Comparison of ENCODE assay signal across 8 mouse cellular contexts in genomic region chr7:116161544-116161943, GRCm38 (mm10).
DNase-seq lines count a peak whose midpoint lies in the region; ATAC-seq and TF ChIP-seq lines count a peak whose summit lies in the region.

No protein-coding gene starts in this region.

- no peak overlapping the region for H3K4me3 ChIP-seq in thymus, adult 2 months (ENCODE audit: control insufficient read depth, insufficient read depth, low read length)
- no peak overlapping the region for H3K4me3 ChIP-seq in intestine, embryonic 14.5 days (ENCODE audit: low read depth, low read length)
- no peak overlapping the region for H3K4me3 ChIP-seq in lung, adult 2 months (replicated peaks; ENCODE audit: extremely low read depth, low read depth, low read length)

- no peaks in the 10 kb centered on the region for H3K4me1 ChIP-seq in thymus, adult 2 months (replicated peaks; ENCODE audit: control insufficient read depth, insufficient read depth, low read length)
- H3K4me1 ChIP-seq in intestine, embryonic 14.5 days (replicated peaks; ENCODE audit: control insufficient read depth, insufficient read depth, low read length) = no peaks in the 10 kb centered on the region
- no peaks in the 10 kb centered on the region for H3K4me1 ChIP-seq in lung, adult 2 months (ENCODE audit: control insufficient read depth, insufficient read depth, low read length)

- no peak overlapping the region for H3K9ac ChIP-seq in intestine, embryonic 14.5 days (ENCODE audit: low read length)

- H3K9me3 ChIP-seq in intestine, embryonic 14.5 days (ENCODE audit: control insufficient read depth, low read length) = no peaks in the 10 kb centered on the region

- DNase-seq in thymus, adult 2 months = peak; percentile 26
- no peak for DNase-seq in thymus, adult 18-20 months
- peak; percentile 71 for DNase-seq in brain, adult 2 months (ENCODE audit: low read depth, low spot score)
- peak; percentile 70 for DNase-seq in intestine, embryonic 14.5 days (ENCODE audit: low spot score)
- peak; percentile 28 for DNase-seq in lung, adult 2 months
- DNase-seq in ovary, postnatal 10 days (ENCODE audit: low spot score) = no peak

- ATAC-seq in erythroblast, adult 5-6 weeks (replicated peaks; ENCODE audit: low FRiP score, poor library complexity, severe bottlenecking) = peak; percentile 74
- ATAC-seq in intestine, embryonic 14.5 days (replicated peaks; ENCODE audit: low FRiP score, low TSS enrichment, low read depth) = peak; percentile 29
- ATAC-seq in neutrophil, adult 5-6 weeks (ENCODE audit: extremely low read depth, insufficient number of reproducible peaks, low FRiP score, poor library complexity, severe bottlenecking) = 0 out of 2 replicates have a peak, but pooled peaks have one; percentile 17

- no peak overlapping the region for H3K4me2 ChIP-seq in intestine, embryonic 14.5 days (ENCODE audit: low read length)

- TF ChIP-seq CTCF in thymus, adult 2 months (IDR thresholded peaks at IDR 0.05; ENCODE audit: borderline replicate concordance, control insufficient read depth, extremely low read depth, insufficient read depth, low read length, poor library complexity) = peak; percentile 40; the same call in 1 of the 2 replicates
- peak; percentile 75 for TF ChIP-seq CTCF in lung, adult 2 months (IDR thresholded peaks at IDR 0.05; ENCODE audit: insufficient read depth, low read length)

- TF ChIP-seq POLR2A in thymus, adult 2 months (IDR thresholded peaks at IDR 0.05; ENCODE audit: control insufficient read depth, extremely low read depth, insufficient read depth, low read length, poor library complexity) = no peak
- TF ChIP-seq POLR2A in lung, adult 2 months (IDR thresholded peaks at IDR 0.05; ENCODE audit: borderline replicate concordance, extremely low read depth, low read depth, low read length) = no peak

- 47% methylated on average over 5 of the region's 5 CpGs for WGBS in thymus, adult 2 months
- 17% methylated on average over 5 of the region's 5 CpGs for WGBS in intestine, embryonic 14.5 days
- WGBS in lung, adult 2 months = 22% methylated on average over 5 of the region's 5 CpGs

- H3K27ac ChIP-seq in thymus, adult 2 months (ENCODE audit: control insufficient read depth, insufficient read depth, low read length) = no peak overlapping the region
- no peak overlapping the region for H3K27ac ChIP-seq in intestine, embryonic 14.5 days (ENCODE audit: low read depth)

- no peaks in the 10 kb centered on the region for H3K27me3 ChIP-seq in thymus, adult 2 months (ENCODE audit: control insufficient read depth, insufficient read depth, low read length)
- no peaks in the 10 kb centered on the region for H3K27me3 ChIP-seq in intestine, embryonic 14.5 days (replicated peaks; ENCODE audit: control insufficient read depth, insufficient read depth, low read length)

- H3K36me3 ChIP-seq in thymus, adult 2 months (ENCODE audit: control insufficient read depth, insufficient read depth, low read length) = no peaks in the 10 kb centered on the region
- no peaks in the 10 kb centered on the region for H3K36me3 ChIP-seq in intestine, embryonic 14.5 days (ENCODE audit: control insufficient read depth, insufficient read depth, low read length)

Comparison
In these comparisons a context has a peak if more than half of its experiments do, and no peak if none do; other contexts are left out.
1. DNase-seq: peak in thymus, adult 2 months (single experiment), brain, adult 2 months (single experiment), intestine, embryonic 14.5 days (single experiment) and lung, adult 2 months (single experiment); none in thymus, adult 18-20 months (0 of 2) and ovary, postnatal 10 days (single experiment).
2. ATAC-seq: peak in every context shown above with its lines; median percentile 74 in erythroblast, adult 5-6 weeks; 29 in intestine, embryonic 14.5 days; 17 in neutrophil, adult 5-6 weeks.